Mouse (Mus musculus) left cerebral cortex, postnatal 25 days (tissue): ENCODE results near the gene Sh3gl2. TPM values are rescaled to one million over a fixed set of nuclear protein-coding genes. Genes with fewer than 3 reads are reported as not detected.

Source experiments
- DNase-seq, 2 experiments: peaks; one replicate each; pipeline ENCODE4 v3.0.0; 2022; ENCODE audit warnings: low spot score in 2 of 2, mixed read lengths in 1 of 2
- intact Hi-C: fragments of 180-260 bp; cut with DNase I; formaldehyde crosslinking; loops from one replicate; pipeline ENCODE4 v1.15.1; 2025
- total RNA-seq, 2 experiments: library from RNA; stranded (reverse); gene quantifications; 2 replicates each; pipeline ENCODE4 v1.2.3; 2021

The Sh3gl2 gene
- total RNA-seq, 2 experiments from 2014 or later, result 275 to 288 TPM

DNA sequence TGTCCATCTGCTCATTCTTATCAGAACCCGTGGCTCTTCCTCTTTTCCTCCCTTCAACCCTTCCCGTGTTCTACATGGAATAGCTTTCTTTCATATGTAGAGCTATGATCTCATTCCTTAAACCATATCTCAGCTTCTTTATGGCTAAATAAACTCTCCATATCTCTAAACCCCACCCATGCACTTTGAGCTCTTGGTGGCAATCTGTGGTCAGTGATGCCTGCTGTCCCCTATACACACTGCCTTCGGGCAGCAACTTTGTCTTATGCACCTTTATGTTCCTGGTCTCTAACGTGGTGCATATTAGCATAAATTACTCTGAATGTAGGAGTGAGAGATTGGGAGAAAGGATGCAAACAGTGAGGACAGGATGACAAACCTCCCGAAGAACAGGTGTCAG, 180.3 kb downstream of the Sh3gl2 start:
- intact Hi-C loops, result no loop called here
- no peak for DNase-seq

DNA sequence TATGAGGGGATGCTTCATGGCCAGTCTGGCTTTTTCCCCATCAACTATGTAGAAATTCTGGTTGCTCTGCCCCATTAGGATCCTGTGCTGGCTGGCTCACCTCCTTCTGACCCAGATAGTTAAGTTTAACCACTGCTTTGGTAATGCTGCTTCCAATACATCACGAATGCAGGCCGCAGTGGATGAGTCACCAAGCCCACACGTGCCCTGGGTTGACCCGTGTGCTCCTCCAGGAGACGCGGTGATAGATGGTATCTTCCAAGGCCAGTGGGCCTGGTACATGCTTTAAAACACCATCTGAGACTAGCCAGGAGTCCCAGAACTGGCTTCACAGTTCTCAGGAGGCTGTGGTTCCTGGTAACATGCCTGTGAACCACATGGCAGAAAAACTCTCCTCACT, 182.8 kb downstream of the Sh3gl2 start:
- intact Hi-C loops, result no loop called here
- DNase-seq, result no peak

GRCm38 (mm10) chr4:85391795-85392194, 186.9 kb downstream of the Sh3gl2 start:
- intact Hi-C loops, result loop anchor here (2.0 kb wide), 1 partner anchor 229 kb away; no protein-coding TSS in a partner anchor
- peak in 1 of 2 experiments; percentile 58 for DNase-seq

GRCm38 (mm10) chr4:85398765-85399164, 193.8 kb downstream of the Sh3gl2 start:
- DNase-seq, result no peak
- intact Hi-C loops, result no loop called here

- peak; percentile 59 to 66 for DNase-seq
- intact Hi-C loops, result loop anchor here (5.0 kb wide), 2 partner anchors 414 to 1149 kb away; no protein-coding TSS in a partner anchor
These were observed 197.9 kb downstream of the Sh3gl2 start for GRCm38 (mm10) chr4:85402823-85403222.

DNA sequence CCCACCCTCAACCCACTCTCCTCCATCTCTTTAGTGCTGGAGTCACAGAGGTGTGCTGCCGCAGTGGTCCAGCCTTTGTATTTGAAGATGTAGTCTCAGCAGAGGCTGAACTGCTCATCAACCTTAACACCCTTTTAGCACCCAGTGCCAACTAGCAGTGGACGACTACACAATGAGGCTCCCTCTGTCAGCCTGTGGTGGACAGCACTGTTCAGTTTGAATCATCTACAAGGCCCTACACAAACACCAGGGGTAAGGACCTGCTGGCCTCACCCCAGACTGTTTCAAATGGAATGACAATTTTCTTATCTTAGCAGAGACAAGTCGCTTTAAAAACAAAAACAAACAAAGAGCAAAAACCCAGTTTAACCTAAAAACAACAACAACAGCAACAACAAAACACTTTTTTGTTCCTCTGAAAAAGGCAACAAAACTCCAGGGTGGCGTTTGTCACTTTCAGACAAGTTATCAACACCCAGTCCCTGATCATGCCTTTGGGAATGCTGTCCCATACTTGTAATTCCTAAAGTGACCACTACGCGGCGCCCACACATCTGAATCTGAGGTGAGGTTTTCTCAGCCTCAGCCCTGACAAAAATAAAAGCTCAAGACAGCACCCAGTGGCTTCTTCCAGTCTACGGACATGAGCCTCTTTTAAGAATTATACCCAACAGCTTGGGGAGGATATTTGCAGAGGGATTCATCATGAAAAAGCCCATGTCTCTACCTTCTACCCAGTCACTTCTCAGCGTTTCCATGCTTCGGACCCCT, 199.7 kb downstream of the Sh3gl2 start:
- peak in 1 of 2 experiments; percentile 57 for DNase-seq
- intact Hi-C loops, result loop anchor here (2.0 to 5.0 kb wide), 3 partner anchors 396 to 1148 kb away; no protein-coding TSS in a partner anchor

- intact Hi-C loops, result loop anchor here (2.0 kb wide), 1 partner anchor 396 kb away; no protein-coding TSS in a partner anchor
- DNase-seq, result peak in 1 of 2 experiments; percentile 64
These were observed 200.3 kb downstream of the Sh3gl2 start for GRCm38 (mm10) chr4:85405276-85405675.

DNA sequence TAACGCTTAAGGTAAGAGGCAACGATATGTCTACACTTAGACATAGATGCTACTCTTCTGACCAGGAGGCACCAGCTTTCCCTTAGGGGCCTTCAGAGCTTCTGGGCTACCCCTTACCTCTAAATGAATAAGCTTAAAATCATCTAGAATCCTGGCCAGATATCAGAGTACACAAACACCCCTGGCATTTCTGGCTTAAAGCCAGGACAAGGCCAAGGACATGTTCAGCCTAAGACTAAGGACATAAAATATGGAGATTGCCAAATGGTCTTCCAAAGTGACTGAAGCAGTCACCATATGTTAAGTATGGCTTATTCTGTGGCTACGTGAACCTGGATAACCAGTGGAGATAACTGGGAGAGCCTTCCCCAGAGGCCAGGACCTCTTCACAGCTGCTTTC, 211.5 kb downstream of the Sh3gl2 start:
- no peak for DNase-seq
- intact Hi-C loops, result no loop called here

DNA sequence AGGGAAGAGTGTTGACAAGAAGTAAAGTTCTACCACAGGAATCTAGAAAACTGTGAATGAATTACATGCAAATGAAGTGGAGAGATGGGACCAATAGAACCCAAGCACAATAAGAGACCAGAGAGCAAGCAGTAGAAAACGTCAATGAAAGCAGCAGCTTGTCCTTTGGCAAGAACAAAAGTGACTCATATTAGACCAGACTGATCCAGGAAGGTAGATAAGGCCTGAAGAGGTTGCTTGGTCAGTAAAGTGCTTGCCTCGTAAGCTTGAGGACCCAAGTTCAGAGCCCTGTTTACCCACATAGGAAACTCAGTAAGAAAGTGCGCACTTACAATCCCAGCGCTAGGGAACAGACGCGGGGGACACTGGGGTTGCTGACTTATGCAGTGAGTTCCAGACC, 215.5 kb downstream of the Sh3gl2 start:
- intact Hi-C loops, result no loop called here
- no peak for DNase-seq

DNA sequence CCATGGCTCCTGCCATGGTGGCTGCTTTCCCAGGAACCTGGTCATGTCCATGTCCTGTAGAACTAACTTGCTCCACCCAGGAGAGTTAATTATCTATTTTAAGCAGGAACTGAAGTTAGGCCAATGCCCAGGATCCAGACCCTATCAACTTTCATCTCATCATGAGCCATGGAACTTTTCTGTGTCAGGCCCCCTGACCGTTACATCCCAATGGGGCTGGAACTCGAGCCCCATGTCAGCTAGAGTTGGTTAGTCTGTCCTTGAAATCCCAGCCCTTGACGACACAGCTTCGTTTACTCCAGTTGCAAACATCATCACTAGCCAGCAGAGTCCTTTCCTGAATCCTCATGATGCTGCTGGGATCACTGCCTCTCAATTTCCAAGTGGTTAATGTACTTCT, 221.3 kb downstream of the Sh3gl2 start:
- intact Hi-C loops, result no loop called here
- no peak for DNase-seq

DNA sequence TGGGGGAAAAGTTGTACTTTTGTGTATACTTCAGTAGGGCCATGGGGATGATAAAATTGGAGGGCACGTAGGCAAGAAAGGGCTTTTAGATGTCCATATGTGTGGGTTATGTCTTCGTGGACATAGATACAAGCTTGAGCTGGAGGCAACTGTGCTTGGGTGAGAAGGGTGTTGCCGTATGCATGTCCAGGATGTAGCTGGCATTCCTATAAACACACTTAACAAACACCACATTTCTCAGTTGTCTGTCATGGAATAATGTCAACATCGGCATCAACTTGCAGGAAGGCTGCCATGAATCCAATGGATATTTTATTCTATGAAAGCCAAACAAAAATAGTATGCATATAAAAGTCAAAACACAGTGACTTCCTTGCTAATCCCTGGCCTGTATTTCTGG, 227.9 kb downstream of the Sh3gl2 start:
- intact Hi-C loops, result no loop called here
- DNase-seq, result no peak

DNA sequence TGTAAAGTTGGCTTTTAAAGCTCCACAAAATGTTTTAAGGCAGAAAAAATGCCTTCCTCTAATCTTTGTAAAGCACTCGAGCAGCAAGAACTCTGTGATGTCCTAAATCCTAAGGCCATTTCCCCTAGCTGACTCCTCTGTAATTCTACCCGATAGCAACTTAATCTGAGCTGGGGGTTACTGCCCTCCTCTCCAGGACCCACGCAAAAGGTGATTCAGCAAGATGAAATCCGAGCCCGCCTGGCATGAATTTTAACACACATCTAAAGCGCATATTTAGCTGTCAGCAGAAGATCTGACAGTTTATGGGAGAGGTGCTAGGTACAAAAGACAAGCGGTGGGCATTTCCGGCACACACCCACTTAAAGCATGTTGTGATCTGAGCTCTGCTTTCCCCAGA, 229.8 kb downstream of the Sh3gl2 start:
- intact Hi-C loops, result no loop called here
- DNase-seq, result no peak

DNA sequence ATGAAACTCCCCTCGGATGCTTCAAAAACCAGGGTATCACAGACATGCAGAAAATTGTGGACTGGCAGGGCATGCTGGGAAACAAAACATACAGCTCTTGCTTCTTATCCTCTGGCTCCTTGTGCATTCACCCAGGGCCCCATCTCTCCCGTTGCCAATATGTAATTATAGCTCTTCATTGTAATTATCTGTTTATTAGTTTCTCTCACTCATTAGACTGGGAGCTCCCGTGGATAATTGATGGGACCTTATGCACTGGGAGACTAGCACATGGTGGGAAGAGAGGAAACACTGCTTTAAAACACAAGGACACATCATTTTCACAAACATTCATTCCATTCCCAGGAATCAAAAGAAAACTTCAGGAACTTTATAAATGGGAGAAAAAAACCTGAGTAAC, 233.9 kb downstream of the Sh3gl2 start:
- no peak for DNase-seq
- intact Hi-C loops, result no loop called here

DNA sequence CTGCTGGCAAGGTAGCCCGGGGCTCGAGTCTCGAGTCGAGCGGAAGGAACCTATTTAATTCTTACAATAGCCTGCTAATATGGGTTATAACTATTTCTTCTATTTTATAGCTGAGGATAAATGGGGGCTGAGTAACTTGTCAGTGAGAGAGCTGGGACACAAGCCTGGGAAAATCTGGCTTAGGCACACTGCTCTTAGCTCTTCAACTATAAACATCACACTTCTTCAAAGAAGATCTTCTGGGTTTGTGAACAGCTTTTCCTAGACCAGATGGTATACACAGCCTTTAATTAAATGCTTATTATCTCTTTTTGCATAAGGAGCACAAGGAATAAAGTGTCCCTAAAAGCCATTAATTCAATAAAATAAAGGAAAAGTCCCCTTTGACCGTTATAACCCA, 278.7 kb downstream of the Sh3gl2 start:
- DNase-seq, result peak in 1 of 2 experiments; percentile 19
- intact Hi-C loops, result no loop called here

- intact Hi-C loops, result loop anchor here (5.0 kb wide), 1 partner anchor 326 kb away; no protein-coding TSS in a partner anchor
- DNase-seq, result peak; percentile 29 to 72
These were observed 281.5 kb downstream of the Sh3gl2 start for GRCm38 (mm10) chr4:85486316-85486946.

DNA sequence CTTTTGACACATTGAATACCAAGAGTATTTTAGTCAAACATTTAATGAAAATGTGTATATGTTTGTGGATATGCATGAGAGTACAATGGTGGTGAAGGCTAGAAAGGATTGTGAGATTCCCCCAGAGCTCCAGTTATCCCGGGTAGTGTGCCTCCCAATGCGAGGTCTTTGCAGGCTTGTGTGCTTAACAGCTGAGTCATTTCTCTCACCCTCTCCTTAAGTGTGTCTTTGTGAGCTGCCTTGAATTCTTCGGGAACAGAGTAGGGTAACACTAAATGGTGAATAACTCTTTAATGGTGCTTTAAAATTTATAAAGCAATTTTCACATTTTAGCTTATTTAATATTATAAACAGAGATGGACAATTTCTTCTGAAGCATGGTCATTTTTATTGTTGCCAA, 300.8 kb downstream of the Sh3gl2 start:
- no peak for DNase-seq
- intact Hi-C loops, result no loop called here

DNA sequence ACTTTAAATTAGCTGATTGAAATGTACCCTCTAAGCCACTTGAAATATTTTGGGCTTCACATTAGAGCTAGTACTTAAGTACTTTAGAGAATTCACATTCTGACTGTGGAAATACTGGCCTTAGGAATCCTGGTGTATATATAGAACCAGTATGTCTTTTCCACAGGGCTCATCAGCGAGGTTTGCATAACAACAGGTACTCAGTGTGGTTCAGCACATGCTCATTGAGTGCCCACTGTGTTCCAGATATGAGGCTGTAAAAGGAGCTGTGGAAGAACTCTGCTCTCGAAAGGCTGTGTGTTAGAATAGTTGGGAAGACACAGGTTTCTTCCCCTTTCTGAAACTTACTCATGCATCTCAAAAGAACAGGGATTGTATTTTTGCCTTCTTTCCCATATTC, 302.1 kb downstream of the Sh3gl2 start:
- DNase-seq, result no peak
- intact Hi-C loops, result no loop called here

DNA sequence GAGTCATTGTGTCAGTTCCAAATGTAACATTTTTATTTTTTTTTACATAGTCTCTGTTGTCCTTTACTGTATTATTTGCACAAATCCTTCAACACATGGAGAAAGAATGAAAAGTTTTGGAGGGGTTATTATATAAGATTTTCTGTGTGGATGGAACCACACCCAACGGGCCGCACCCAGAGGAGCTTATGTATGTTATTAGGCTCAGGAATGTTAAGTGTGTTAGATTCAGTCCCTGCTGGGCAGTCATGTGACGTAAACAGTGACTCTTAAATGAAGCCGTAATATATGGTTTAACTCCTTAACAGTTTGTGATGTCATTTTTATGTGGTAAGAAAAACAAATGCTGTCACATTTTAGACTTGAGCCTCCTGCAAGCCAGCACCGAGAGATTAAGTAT, 302.6 kb downstream of the Sh3gl2 start:
- no peak for DNase-seq
- intact Hi-C loops, result no loop called here

DNA sequence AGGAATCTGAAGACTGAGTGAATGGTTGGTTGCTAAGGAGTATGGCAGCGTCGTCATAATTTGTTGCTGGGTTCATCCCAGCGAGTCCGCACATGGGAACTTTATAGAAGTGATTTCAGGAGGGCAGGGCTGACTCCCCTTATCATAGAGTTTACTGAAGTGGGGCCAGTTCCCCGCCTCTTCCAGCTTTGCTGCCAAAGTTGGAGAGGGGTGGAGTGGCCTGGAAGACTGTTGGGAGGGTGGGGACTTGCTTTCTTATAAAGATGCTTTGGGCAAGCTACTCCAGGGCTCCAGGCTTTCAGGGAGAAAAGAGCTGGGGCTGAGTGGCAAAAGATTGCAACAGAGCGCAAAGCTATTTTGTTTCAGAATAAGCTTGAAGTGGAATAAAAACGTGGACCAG, 308.4 kb downstream of the Sh3gl2 start:
- DNase-seq, result no peak
- intact Hi-C loops, result no loop called here

DNA sequence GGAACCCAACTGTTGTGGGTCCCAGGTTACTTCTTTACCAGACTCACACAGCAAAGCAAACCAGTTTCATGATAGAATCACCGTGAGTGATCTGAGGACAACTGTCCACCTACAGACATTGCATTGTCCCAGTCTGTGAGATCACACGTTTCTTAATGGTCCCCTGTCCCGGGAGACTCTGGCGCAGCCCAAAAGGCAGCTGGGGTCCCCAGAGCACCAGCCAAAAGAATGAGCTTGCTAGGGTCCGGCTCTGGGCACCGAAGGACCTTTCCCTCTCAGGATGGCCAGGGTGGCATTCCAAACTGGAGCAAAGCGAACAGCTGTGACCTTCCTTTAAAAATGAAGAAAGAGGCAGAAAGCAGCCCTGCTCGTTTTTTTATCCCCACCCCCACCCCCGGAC, 308.9 kb downstream of the Sh3gl2 start, which contains the start of gene Adamtsl1:
Gene Adamtsl1 (plus strand): TSS at position 381 of the 400 bp plus-strand sequence.
- intact Hi-C loops, result no loop called here

DNA sequence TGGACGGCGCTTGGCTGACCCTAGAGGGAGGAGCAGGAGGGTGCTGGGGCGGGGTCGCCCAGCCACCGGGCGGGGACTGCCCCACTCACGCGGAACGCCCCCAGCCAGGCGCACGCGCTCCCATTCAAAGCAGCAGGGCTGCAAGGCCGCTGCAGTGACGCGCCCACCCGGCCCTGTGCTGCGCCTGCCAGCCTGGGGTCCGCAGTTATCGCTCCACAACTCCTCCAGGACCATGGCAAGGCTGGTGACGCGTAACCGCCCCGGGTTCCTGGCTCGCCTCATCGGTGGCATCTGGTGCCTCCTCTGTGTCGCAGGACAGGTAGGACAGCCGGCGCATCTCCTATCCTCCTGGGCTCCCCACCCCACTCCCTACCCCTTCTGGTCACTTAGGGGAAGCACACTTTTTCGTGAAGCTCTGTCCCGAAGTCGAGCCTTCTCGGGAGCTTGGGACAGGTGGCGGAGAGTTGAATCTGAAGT, 309.3 kb downstream of the Sh3gl2 start:
- DNase-seq, result peak in 1 of 2 experiments; percentile 6
- intact Hi-C loops, result no loop called here

More for the DNA sequence above, 308.9 kb downstream of the Sh3gl2 start, which contains the start of gene Adamtsl1:
- DNase-seq, result no peak
